Mouse (Mus musculus) embryonic facial prominence, embryonic 10.5 days (tissue): ENCODE measurements around the gene A230050P20Rik. TPM values are rescaled to one million over a fixed set of nuclear protein-coding genes. Genes with fewer than 3 reads are reported as not detected.

Source experiments
- DNase-seq: peaks from one replicate; pipeline ENCODE4 v3.0.0-alpha.2; 2017; ENCODE audit warnings: low spot score
- H3K27ac ChIP-seq: fragments of 300-500 bp; sonication (generic); replicated peaks from 2 replicates; pipeline ENCODE4 v1.5.1; 2016; ENCODE audit warnings: mild to moderate bottlenecking
- H3K27me3 ChIP-seq: fragments of 300-500 bp; sonication (generic); replicated peaks from 2 replicates; pipeline ENCODE4 v1.6.1; 2016; ENCODE audit warnings: low read depth, mild to moderate bottlenecking; ENCODE audit not compliant: poor library complexity, severe bottlenecking
- H3K36me3 ChIP-seq: fragments of 300-500 bp; sonication (generic); replicated peaks from 2 replicates; pipeline ENCODE4 v1.6.1; 2016; ENCODE audit warnings: mild to moderate bottlenecking, moderate library complexity
- H3K4me1 ChIP-seq: fragments of 300-500 bp; sonication (generic); 2 replicates; pipeline ENCODE4 v1.6.1; 2016
- H3K4me3 ChIP-seq: fragments of 300-500 bp; sonication (generic); 2 replicates; pipeline ENCODE4 v1.5.1; 2016; ENCODE audit warnings: mild to moderate bottlenecking, moderate library complexity
- H3K9me3 ChIP-seq: fragments of 300-500 bp; sonication (generic); 2 replicates; pipeline ENCODE4 v1.6.1; 2016; ENCODE audit warnings: mild to moderate bottlenecking
- WGBS: fragments of 180-500 bp; shearing (Covaris S2); methylation state at CpG from one replicate; pipeline ENCODE4 v1.1.7; 2016; 5-methylcytosine and 5-hydroxymethylcytosine counted together
- microRNA-seq: library from miRNA; unstranded; fragments of <30 nt; microRNA quantifications from one replicate; pipeline ENCODE4, GENCODE M21; 2017
- polyA plus RNA-seq: library from polyadenylated mRNA; unstranded; fragments of >200 nt; fragmentation: Nextera tagmentation; extraction: Ambion mirVana; gene quantifications from 2 replicates; pipeline ENCODE4 v1.2.1, GENCODE M21; 2016

A230050P20Rik gene
- polyA plus RNA-seq, 1 experiment from 2014 or later = 2.2 TPM

DNA sequence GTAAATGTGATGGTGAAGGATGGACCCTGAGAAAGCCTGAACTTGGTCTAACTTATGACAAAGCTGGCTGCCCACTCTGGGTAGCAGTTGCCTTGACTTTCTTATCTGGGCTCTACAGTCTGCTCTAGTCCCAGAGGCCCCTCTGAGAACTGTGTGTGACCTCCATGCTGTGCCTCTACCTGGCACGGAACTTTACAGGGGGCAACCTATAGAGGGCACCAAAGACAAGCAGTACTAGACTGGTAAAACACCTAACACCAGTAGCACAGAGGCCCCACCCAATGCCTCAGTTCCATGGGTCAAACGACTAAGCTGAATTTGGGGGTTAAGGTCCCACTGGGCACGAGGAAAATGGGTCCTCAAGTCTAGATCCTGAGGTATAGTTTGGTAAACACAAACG is 47.7 kb downstream of the A230050P20Rik start:
- H3K27me3 ChIP-seq = no peaks in the 10 kb centered on the region
- peaks cover 100% of the 10 kb centered on the region for H3K36me3 ChIP-seq
- DNase-seq = no peak
- H3K4me1 ChIP-seq = no peaks in the 10 kb centered on the region
- no peak overlapping the region for H3K4me3 ChIP-seq
- WGBS = 82% methylated on average over 4 of the region's 4 CpGs
- H3K27ac ChIP-seq = no peak overlapping the region
- no peaks in the 10 kb centered on the region for H3K9me3 ChIP-seq

DNA sequence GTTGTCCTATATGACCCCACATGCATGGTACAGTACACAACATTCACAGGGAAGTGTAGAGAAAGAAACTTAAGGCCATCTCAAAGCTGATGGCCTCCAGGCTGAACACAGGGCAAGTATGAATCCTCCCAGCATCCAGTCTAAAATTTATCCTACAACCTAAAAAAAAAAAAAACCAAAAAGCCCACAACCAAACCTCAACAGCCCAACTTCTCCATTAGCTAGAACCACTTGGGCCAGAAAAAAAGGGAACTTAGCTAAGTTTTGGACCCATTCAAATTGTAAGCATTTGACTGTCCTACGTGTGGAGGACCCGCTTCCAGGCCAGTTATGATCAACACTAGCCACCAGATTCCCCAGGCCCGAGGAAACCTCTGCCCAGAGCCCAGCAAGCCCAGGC is 54.8 kb downstream of the A230050P20Rik start:
- no peak for DNase-seq
- Histone ChIP-seq H3K4me3 (no peak overlapping the region), H3K36me3 (peaks cover 100% of the 10 kb centered on the region), H3K27ac (no peak overlapping the region), H3K4me1 (no peaks in the 10 kb centered on the region), H3K27me3 (no peaks in the 10 kb centered on the region), H3K9me3 (no peaks in the 10 kb centered on the region)
- 88% methylated on average over 3 of the region's 3 CpGs for WGBS

Small RNAs within 50 kb of the gene (microRNA-seq; reads per million reads assigned to microRNA genes)
- 1.5 reads per million for gene Mir7081

Other genes with a start within 250 kb of the A230050P20Rik start
- 356 and 365 TPM in 2 replicates for gene Ubl5, start 225.8 kb upstream of the A230050P20Rik start, polyA plus RNA-seq
- gene Fbxl12, start 223.9 kb upstream of the A230050P20Rik start, polyA plus RNA-seq = 18.7 and 18.9 TPM in 2 replicates
- 82.2 and 87.9 TPM in 2 replicates for gene Pin1, start 216.5 kb upstream of the A230050P20Rik start, polyA plus RNA-seq
- gene Olfm2, start 122.3 kb upstream of the A230050P20Rik start, polyA plus RNA-seq = 13.1 and 20.1 TPM in 2 replicates
- gene Col5a3, start 53.6 kb upstream of the A230050P20Rik start, polyA plus RNA-seq = 0.39 and 0.60 TPM in 2 replicates
- not detected in 2 replicates for gene Rdh8, start 50.1 kb upstream of the A230050P20Rik start, polyA plus RNA-seq
- gene Angptl6, start 11.1 kb downstream of the A230050P20Rik start, polyA plus RNA-seq = 3.2 and 3.3 TPM in 2 replicates
- gene Ppan, start 19.5 kb downstream of the A230050P20Rik start, polyA plus RNA-seq = 99.2 and 100 TPM in 2 replicates
- 411 and 431 TPM in 2 replicates for gene Eif3g, start 30.0 kb downstream of the A230050P20Rik start, polyA plus RNA-seq
- 168 and 176 TPM in 2 replicates for gene Dnmt1, start 91.2 kb downstream of the A230050P20Rik start, polyA plus RNA-seq
- 38.2 and 42.8 TPM in 2 replicates for gene S1pr2, start 108.1 kb downstream of the A230050P20Rik start, polyA plus RNA-seq
- 154 and 161 TPM in 2 replicates for gene Mrpl4, start 134.1 kb downstream of the A230050P20Rik start, polyA plus RNA-seq
- 5.9 and 6.0 TPM in 2 replicates for gene Icam1, start 147.3 kb downstream of the A230050P20Rik start, polyA plus RNA-seq
- 3.8 and 5.1 TPM in 2 replicates for gene Icam4, start 160.7 kb downstream of the A230050P20Rik start, polyA plus RNA-seq
- not detected in 2 replicates for gene Icam5, start 163.4 kb downstream of the A230050P20Rik start, polyA plus RNA-seq
- gene Zglp1, start 198.5 kb downstream of the A230050P20Rik start, polyA plus RNA-seq = 0.70 and 1.8 TPM in 2 replicates
- gene Gm49373, start 204.5 kb downstream of the A230050P20Rik start, polyA plus RNA-seq = 0.42 and 1.4 TPM in 2 replicates
- gene Fdx1l, start 205.0 kb downstream of the A230050P20Rik start, polyA plus RNA-seq = 62.6 and 64.0 TPM in 2 replicates
- gene Gm38431, start 223.4 kb downstream of the A230050P20Rik start, polyA plus RNA-seq = 3.5 and 4.5 TPM in 2 replicates
- gene Raver1, start 223.4 kb downstream of the A230050P20Rik start, polyA plus RNA-seq = 98.1 and 106 TPM in 2 replicates